In genomic region chr1:77531934-77532575, GRCm38 (mm10) we compare ENCODE assay signal across 16 mouse cellular contexts. TPM values are rescaled to one million over a fixed set of nuclear protein-coding genes. Genes with fewer than 3 reads are reported as not detected.
DNase-seq lines count a peak whose midpoint lies in the region; ATAC-seq lines count a peak whose summit lies in the region.
"Had no signal": no experiment of that assay in that cellular context is flagged by ENCODE, and none has a peak within 500 bp of the region (broad histone marks: within the 10 kb centered on the region; RNA-seq: fewer than 3 reads in every experiment).

No protein-coding gene starts in this region.

- H3K36me3 ChIP-seq in midbrain, embryonic 12.5 days = no peaks in the 10 kb centered on the region
- H3K36me3 ChIP-seq in midbrain, embryonic 11.5 days (ENCODE audit: control insufficient read depth, insufficient read depth, low read length) = no peaks in the 10 kb centered on the region
- H3K36me3 ChIP-seq in hindbrain, embryonic 14.5 days (replicated peaks; ENCODE audit: control insufficient read depth, insufficient read depth) = no peaks in the 10 kb centered on the region
- H3K36me3 ChIP-seq in neural tube, embryonic 13.5 days = no peaks in the 10 kb centered on the region
- H3K36me3 ChIP-seq: embryonic facial prominence, embryonic 12.5 days; limb, embryonic 13.5 days had no signal

- no peak overlapping the region for H3K9ac ChIP-seq in midbrain, embryonic 12.5 days (replicated peaks)
- H3K9ac ChIP-seq in midbrain, embryonic 11.5 days (ENCODE audit: low read length) = no peak overlapping the region
- no peak overlapping the region for H3K9ac ChIP-seq in hindbrain, embryonic 14.5 days
- no peak overlapping the region for H3K9ac ChIP-seq in neural tube, embryonic 13.5 days
- H3K9ac ChIP-seq: embryonic facial prominence, embryonic 12.5 days; limb, embryonic 13.5 days; lung, embryonic 14.5 days had no signal

- H3K27ac ChIP-seq in midbrain, embryonic 12.5 days (replicated peaks) = no peak overlapping the region
- no peak overlapping the region for H3K27ac ChIP-seq in midbrain, embryonic 11.5 days (ENCODE audit: low read depth, low read length)
- no peak overlapping the region for H3K27ac ChIP-seq in hindbrain, embryonic 14.5 days
- no peak overlapping the region for H3K27ac ChIP-seq in neural tube, embryonic 13.5 days (replicated peaks)
- H3K27ac ChIP-seq: embryonic facial prominence, embryonic 12.5 days; limb, embryonic 13.5 days had no signal

- H3K4me1 ChIP-seq in midbrain, embryonic 12.5 days = peaks cover 12% of the 10 kb centered on the region
- H3K4me1 ChIP-seq in midbrain, embryonic 11.5 days (ENCODE audit: control insufficient read depth, insufficient read depth, low read length) = no peaks in the 10 kb centered on the region
- H3K4me1 ChIP-seq in hindbrain, embryonic 14.5 days (replicated peaks; ENCODE audit: control insufficient read depth, insufficient read depth, low read length) = peaks cover 6% of the 10 kb centered on the region; the same call in 1 of the 2 replicates
- peaks cover 12% of the 10 kb centered on the region for H3K4me1 ChIP-seq in neural tube, embryonic 13.5 days (replicated peaks)
- H3K4me1 ChIP-seq: embryonic facial prominence, embryonic 12.5 days; limb, embryonic 13.5 days had no signal

- no peaks in the 10 kb centered on the region for H3K9me3 ChIP-seq in midbrain, embryonic 12.5 days
- no peaks in the 10 kb centered on the region for H3K9me3 ChIP-seq in midbrain, embryonic 11.5 days (ENCODE audit: control insufficient read depth, low read length)
- H3K9me3 ChIP-seq in hindbrain, embryonic 14.5 days (ENCODE audit: control insufficient read depth, low read length) = no peaks in the 10 kb centered on the region
- H3K9me3 ChIP-seq in neural tube, embryonic 13.5 days = no peaks in the 10 kb centered on the region
- H3K9me3 ChIP-seq: embryonic facial prominence, embryonic 12.5 days; limb, embryonic 13.5 days had no signal

- peak; percentile 75; the same call in 1 of the 2 replicates for ATAC-seq in midbrain, embryonic 12.5 days (ENCODE audit: low FRiP score, low read depth)
- ATAC-seq in midbrain, embryonic 11.5 days (ENCODE audit: low FRiP score) = no peak
- peak; percentile 84 for ATAC-seq in hindbrain, embryonic 14.5 days (ENCODE audit: low FRiP score)
- ATAC-seq in neural tube, embryonic 13.5 days (ENCODE audit: low read depth) = peak; percentile 94
- no peak for ATAC-seq in inflammation-experienced regulatory T-cells, adult 6 months
- no peak for ATAC-seq in erythroblast, adult 5-6 weeks (replicated peaks; ENCODE audit: low FRiP score, poor library complexity, severe bottlenecking)
- ATAC-seq: intestine, embryonic 16.5 days had no signal

- DNase-seq in cerebellum, postnatal 10 days = peak; percentile 44 to 56
- no peak for DNase-seq in cerebellum, adult 11-12 months
- DNase-seq in midbrain, embryonic 11.5 days (ENCODE audit: low spot score, missing footprints) = no peak
- DNase-seq in hindbrain, embryonic 14.5 days (ENCODE audit: low spot score) = no peak
- DNase-seq: adrenal gland, postnatal 36 days; cerebellum, adult 8-10 months; lung, embryonic 14.5 days; thymus, adult 18-20 months had no signal

- no peak overlapping the region for H3K4me3 ChIP-seq in midbrain, embryonic 12.5 days
- H3K4me3 ChIP-seq in midbrain, embryonic 11.5 days (ENCODE audit: low read depth, low read length) = no peak overlapping the region
- H3K4me3 ChIP-seq in hindbrain, embryonic 14.5 days (replicated peaks; ENCODE audit: low read length) = no peak overlapping the region
- H3K4me3 ChIP-seq in neural tube, embryonic 13.5 days = no peak overlapping the region
- H3K4me3 ChIP-seq: embryonic facial prominence, embryonic 12.5 days; limb, embryonic 13.5 days; myocyte had no signal

- H3K4me2 ChIP-seq in midbrain, embryonic 12.5 days (replicated peaks) = no peak overlapping the region
- no peak overlapping the region for H3K4me2 ChIP-seq in midbrain, embryonic 11.5 days
- no peak overlapping the region for H3K4me2 ChIP-seq in hindbrain, embryonic 14.5 days (replicated peaks)
- no peak overlapping the region for H3K4me2 ChIP-seq in neural tube, embryonic 13.5 days
- H3K4me2 ChIP-seq: embryonic facial prominence, embryonic 12.5 days; limb, embryonic 13.5 days; lung, embryonic 14.5 days had no signal

- no peaks in the 10 kb centered on the region for H3K27me3 ChIP-seq in midbrain, embryonic 12.5 days
- H3K27me3 ChIP-seq in midbrain, embryonic 11.5 days (ENCODE audit: control insufficient read depth, insufficient read depth, low read length) = no peaks in the 10 kb centered on the region
- H3K27me3 ChIP-seq in hindbrain, embryonic 14.5 days (ENCODE audit: control insufficient read depth, insufficient read depth, low read length) = no peaks in the 10 kb centered on the region
- peaks cover 4% of the 10 kb centered on the region; the same call in 1 of the 2 replicates for H3K27me3 ChIP-seq in neural tube, embryonic 13.5 days
- H3K27me3 ChIP-seq: embryonic facial prominence, embryonic 12.5 days; limb, embryonic 13.5 days had no signal

- WGBS in midbrain, embryonic 12.5 days = 47% methylated on average over 5 of the region's 5 CpGs
- WGBS in midbrain, embryonic 11.5 days = 55% methylated on average over 5 of the region's 5 CpGs
- 36% methylated on average over 5 of the region's 5 CpGs for WGBS in hindbrain, embryonic 14.5 days
- 42% methylated on average over 5 of the region's 5 CpGs for WGBS in neural tube, embryonic 13.5 days

RNA-seq across cellular contexts. Expression of gene Epha4, which starts 17.2 kb away (rescaled TPM):
- polyA plus RNA-seq in midbrain, embryonic 12.5 days (2016; fragmentation: Nextera tagmentation; extraction: Ambion mirVana) = 32.9 and 39.4 TPM in 2 replicates
- polyA plus RNA-seq in midbrain, embryonic 11.5 days (2014; fragmentation: Nextera tagmentation; extraction: Ambion mirVana) = 19.4 and 24.4 TPM in 2 replicates
- polyA plus RNA-seq in hindbrain, embryonic 14.5 days (2014; fragmentation: Nextera tagmentation; extraction: Ambion mirVana) = 49.3 and 50.0 TPM in 2 replicates
- 27.0 and 29.0 TPM in 2 replicates for polyA plus RNA-seq in neural tube, embryonic 13.5 days (2015; fragmentation: Nextera tagmentation; extraction: Ambion mirVana)
- under 1 TPM in 1 of 3 experiments, not detected in 2; 0.39 TPM for polyA plus RNA-seq in inflammation-experienced regulatory T-cells, adult 6 months (2017; shearing (Covaris generic))
- 0.77 TPM in 1 of 2 replicates, not detected in the other for total RNA-seq in erythroblast, adult 5-6 weeks (2015; ENCODE audit: low replicate concordance)
- 0.09 and 0.56 TPM in 2 replicates for total RNA-seq in erythroblast, adult 5-6 weeks (2017; ENCODE audit: low replicate concordance)

Comparison
In these comparisons a context has a peak if more than half of its experiments do, and no peak if none do; other contexts are left out.
1. DNase-seq: peak in cerebellum, postnatal 10 days (2 of 2); none in cerebellum, adult 11-12 months (single experiment), midbrain, embryonic 11.5 days (single experiment) and hindbrain, embryonic 14.5 days (single experiment).
2. ATAC-seq: peak in midbrain, embryonic 12.5 days (single experiment), hindbrain, embryonic 14.5 days (single experiment) and neural tube, embryonic 13.5 days (single experiment); none in midbrain, embryonic 11.5 days (single experiment), inflammation-experienced regulatory T-cells, adult 6 months (single experiment) and erythroblast, adult 5-6 weeks (single experiment).
3. RNA of gene Epha4, which starts 17.2 kb away (polyA plus RNA-seq): 49.3 to 50.0 TPM in hindbrain, embryonic 14.5 days, 32.9 to 39.4 TPM in midbrain, embryonic 12.5 days, 27.0 to 29.0 TPM in neural tube, embryonic 13.5 days and 19.4 to 24.4 TPM in midbrain, embryonic 11.5 days; 0.39 TPM in inflammation-experienced regulatory T-cells, adult 6 months; every median in the first group is over 10 times any median in the second.